Mouse (Mus musculus): ENCODE data around the gene Ctsa. TPM values are rescaled to one million over a fixed set of nuclear protein-coding genes. Genes with fewer than 3 reads are reported as not detected.
A peak's percentile ranks its signal among the peaks of the same experiment; 100 is the strongest.
"Not testable (repeated sequence)": the region's sequence is repeated elsewhere in the genome, so short reads cannot be mapped to it uniquely, and the experiment has no call there.

Gene Ctsa
- polyA plus RNA-seq, 1 experiment from 2014 or later: 101 TPM

GRCm38 (mm10) chr2:164832032-164832747 is 483 bp upstream of the Ctsa start:
- no peaks in the 10 kb centered on the region for H3K27me3 ChIP-seq (replicated peaks)
- 0 out of 2 replicates have a peak, but pooled peaks cover 4% of the 10 kb centered on the region for H3K36me3 ChIP-seq (replicated peaks)
- 63% methylated on average over 16 of the region's 16 CpGs for WGBS
- H3K4me1 ChIP-seq: peaks cover 26% of the 10 kb centered on the region
- H3K4me2 ChIP-seq: peak overlapping the region; percentile 100
- peak overlapping the region; percentile 64 for H3K4me3 ChIP-seq
- no peak for ATAC-seq (replicated peaks)
- peak overlapping the region; percentile 75 for H3K9ac ChIP-seq
- H3K9me3 ChIP-seq: no peaks in the 10 kb centered on the region
- peak overlapping the region; percentile 82 for H3K27ac ChIP-seq

GRCm38 (mm10) chr2:164833314-164833959 is 764 bp downstream of the Ctsa start, which contains the start of gene Neurl2:
Gene Neurl2 (minus strand): TSS chr2:164833456.
- WGBS: under 1% methylated on average over 31 of the region's 31 CpGs
- Histone ChIP-seq H3K4me2 (peak within 1 kb of the TSS; percentile 100), H3K27ac (peak within 1 kb of the TSS; percentile 82), H3K27me3 (replicated peaks) (no peaks in the 10 kb centered on the region), H3K4me1 (peaks cover 26% of the 10 kb centered on the region), H3K9me3 (no peaks in the 10 kb centered on the region), H3K4me3 (peak within 1 kb of the TSS; percentile 64), H3K9ac (peak within 1 kb of the TSS; percentile 75), H3K36me3 (replicated peaks) (0 out of 2 replicates have a peak, but pooled peaks cover 4% of the 10 kb centered on the region)
- peak; percentile 87 for ATAC-seq (replicated peaks)

- ATAC-seq (replicated peaks): no peak
- Histone ChIP-seq H3K4me2 (peak overlapping the region; percentile 100), H3K36me3 (replicated peaks) (0 out of 2 replicates have a peak, but pooled peaks cover 10% of the 10 kb centered on the region), H3K27ac (no peak overlapping the region), H3K4me1 (peaks cover 26% of the 10 kb centered on the region), H3K27me3 (replicated peaks) (no peaks in the 10 kb centered on the region), H3K9me3 (no peaks in the 10 kb centered on the region), H3K4me3 (peak overlapping the region; percentile 64), H3K9ac (peak overlapping the region; percentile 75)
- 42% methylated on average over 8 of the region's 8 CpGs for WGBS
These were observed 1.9 kb downstream of the Ctsa start for GRCm38 (mm10) chr2:164834531-164834930.

- ATAC-seq (replicated peaks): no peak
- Histone ChIP-seq H3K4me2 (peak overlapping the region; percentile 100), H3K4me1 (peaks cover 26% of the 10 kb centered on the region), H3K27me3 (replicated peaks) (no peaks in the 10 kb centered on the region), H3K4me3 (peak overlapping the region; percentile 64; the same call in 1 of the 2 replicates), H3K9me3 (no peaks in the 10 kb centered on the region), H3K9ac (no peak overlapping the region), H3K27ac (no peak overlapping the region), H3K36me3 (replicated peaks) (0 out of 2 replicates have a peak, but pooled peaks cover 10% of the 10 kb centered on the region)
- 90% methylated on average over 4 of the region's 4 CpGs for WGBS
These were observed 2.5 kb downstream of the Ctsa start for GRCm38 (mm10) chr2:164835164-164835563.

- Histone ChIP-seq H3K4me1 (no peaks in the 10 kb centered on the region), H3K9me3 (no peaks in the 10 kb centered on the region), H3K27me3 (replicated peaks) (no peaks in the 10 kb centered on the region), H3K4me2 (no peak overlapping the region), H3K27ac (no peak overlapping the region), H3K36me3 (replicated peaks) (no peaks in the 10 kb centered on the region), H3K9ac (no peak overlapping the region), H3K4me3 (no peak overlapping the region)
- ATAC-seq (replicated peaks): no peak
- WGBS: 57% methylated on average over 3 of the region's 3 CpGs
These were observed 13.1 kb downstream of the Ctsa start for GRCm38 (mm10) chr2:164845782-164846181.

GRCm38 (mm10) chr2:164850061-164850460 is 17.4 kb downstream of the Ctsa start:
- no peak overlapping the region for H3K4me2 ChIP-seq
- H3K9ac ChIP-seq: no peak overlapping the region
- no peak overlapping the region for H3K4me3 ChIP-seq
- H3K27me3 ChIP-seq (replicated peaks): no peaks in the 10 kb centered on the region
- no peak for ATAC-seq (replicated peaks)
- H3K27ac ChIP-seq: no peak overlapping the region
- no peaks in the 10 kb centered on the region for H3K36me3 ChIP-seq (replicated peaks)
- H3K4me1 ChIP-seq: no peaks in the 10 kb centered on the region
- WGBS: 87% methylated on average over 8 of the region's 8 CpGs
- no peaks in the 10 kb centered on the region for H3K9me3 ChIP-seq

- ATAC-seq (replicated peaks); H3K36me3 ChIP-seq (replicated peaks); H3K9me3 ChIP-seq; H3K4me2 ChIP-seq; H3K27ac ChIP-seq; H3K9ac ChIP-seq: not testable (repeated sequence)
- Histone ChIP-seq H3K4me3 (peak overlapping the region; percentile 45; the same call in 1 of the 2 replicates), H3K27me3 (replicated peaks) (peaks cover 38% of the 10 kb centered on the region), H3K4me1 (peaks cover 22% of the 10 kb centered on the region)
- WGBS: 74% methylated on average over 5 of the region's 5 CpGs
These were observed 22.9 kb downstream of the Ctsa start for GRCm38 (mm10) chr2:164855572-164855971.

- H3K27ac ChIP-seq: no peak overlapping the region
- ATAC-seq (replicated peaks): peak; percentile 57; the same call in 1 of the 2 replicates
- H3K4me3 ChIP-seq: peak overlapping the region; percentile 45
- H3K27me3 ChIP-seq (replicated peaks): peaks cover 42% of the 10 kb centered on the region
- H3K9ac ChIP-seq: peak overlapping the region; percentile 42
- WGBS: under 1% methylated on average over 42 of the region's 42 CpGs
- H3K9me3 ChIP-seq: no peaks in the 10 kb centered on the region
- peaks cover 22% of the 10 kb centered on the region for H3K4me1 ChIP-seq
- H3K36me3 ChIP-seq (replicated peaks): no peaks in the 10 kb centered on the region
- peak overlapping the region; percentile 95 for H3K4me2 ChIP-seq
These were observed 23.8 kb downstream of the Ctsa start for GRCm38 (mm10) chr2:164856309-164857100.

- H3K27ac ChIP-seq: peak within 1 kb of the TSS; percentile 60
These were observed 24.6 kb downstream of the Ctsa start, which contains the start of gene Pltp for GRCm38 (mm10) chr2:164857101-164857821. Gene Pltp (minus strand): TSS chr2:164857711.

GRCm38 (mm10) chr2:164857842-164858553 is 25.3 kb downstream of the Ctsa start:
- peaks cover 42% of the 10 kb centered on the region for H3K27me3 ChIP-seq (replicated peaks)
- no peak for ATAC-seq (replicated peaks)
- H3K27ac ChIP-seq: peak overlapping the region; percentile 60
- peak overlapping the region; percentile 95 for H3K4me2 ChIP-seq
- H3K4me1 ChIP-seq: peaks cover 22% of the 10 kb centered on the region
- H3K9ac ChIP-seq: peak overlapping the region; percentile 42; the same call in 1 of the 2 replicates
- no peaks in the 10 kb centered on the region for H3K9me3 ChIP-seq
- H3K4me3 ChIP-seq: peak overlapping the region; percentile 45
- WGBS: 2% methylated on average over 19 of the region's 19 CpGs
- H3K36me3 ChIP-seq (replicated peaks): no peaks in the 10 kb centered on the region

More at GRCm38 (mm10) chr2:164857101-164857821, 24.6 kb downstream of the Ctsa start, which contains the start of gene Pltp:
- Histone ChIP-seq H3K27me3 (replicated peaks) (peaks cover 42% of the 10 kb centered on the region), H3K36me3 (replicated peaks) (no peaks in the 10 kb centered on the region), H3K4me3 (peak within 1 kb of the TSS; percentile 45), H3K9ac (peak within 1 kb of the TSS; percentile 42), H3K9me3 (no peaks in the 10 kb centered on the region), H3K4me1 (peaks cover 22% of the 10 kb centered on the region), H3K4me2 (peak within 1 kb of the TSS; percentile 95)
- WGBS: under 1% methylated on average over 47 of the region's 47 CpGs
- peak; percentile 78 for ATAC-seq (replicated peaks)

GRCm38 (mm10) chr2:164859155-164859554 is 26.5 kb downstream of the Ctsa start:
- no peak for ATAC-seq (replicated peaks)
- H3K27ac ChIP-seq: no peak overlapping the region
- peaks cover 42% of the 10 kb centered on the region for H3K27me3 ChIP-seq (replicated peaks)
- WGBS: 61% methylated on average over 2 of the region's 2 CpGs
- H3K9me3 ChIP-seq: no peaks in the 10 kb centered on the region
- H3K9ac ChIP-seq: no peak overlapping the region
- H3K4me2 ChIP-seq: no peak overlapping the region
- no peaks in the 10 kb centered on the region for H3K36me3 ChIP-seq (replicated peaks)
- no peak overlapping the region for H3K4me3 ChIP-seq
- H3K4me1 ChIP-seq: peaks cover 22% of the 10 kb centered on the region

All from midbrain, embryonic 15.5 days (tissue).